Mouse (Mus musculus) hindbrain, embryonic 10.5 days (tissue): ENCODE data around the gene St5. TPM values are rescaled to one million over a fixed set of nuclear protein-coding genes. Genes with fewer than 3 reads are reported as not detected.

ENCODE experiments used
- DNase-seq: peaks from one replicate; pipeline ENCODE4 v3.0.0-alpha.2; 2017; ENCODE audit warnings: low spot score
- H3K27ac ChIP-seq: fragments of 300-500 bp; sonication (generic); 2 replicates; pipeline ENCODE4 v1.5.1; 2016; ENCODE audit warnings: mild to moderate bottlenecking, moderate library complexity
- H3K27me3 ChIP-seq: fragments of 300-500 bp; sonication (generic); 2 replicates; pipeline ENCODE4 v1.6.1; 2016; ENCODE audit warnings: mild to moderate bottlenecking; ENCODE audit not compliant: poor library complexity, insufficient read depth, severe bottlenecking
- H3K36me3 ChIP-seq: fragments of 300-500 bp; sonication (generic); 2 replicates; pipeline ENCODE4 v1.6.1; 2016; ENCODE audit warnings: mild to moderate bottlenecking, moderate library complexity
- H3K4me1 ChIP-seq: fragments of 300-500 bp; sonication (generic); replicated peaks from 2 replicates; pipeline ENCODE4 v1.6.1; 2016; ENCODE audit warnings: mild to moderate bottlenecking
- H3K4me3 ChIP-seq: fragments of 300-500 bp; sonication (generic); 2 replicates; pipeline ENCODE4 v1.5.1; 2016; ENCODE audit warnings: mild to moderate bottlenecking, moderate library complexity
- H3K9me3 ChIP-seq: fragments of 300-500 bp; sonication (generic); 2 replicates; pipeline ENCODE4 v1.6.1; 2016; ENCODE audit warnings: mild to moderate bottlenecking, moderate library complexity
- WGBS: fragments of 180-500 bp; shearing (Covaris S2); methylation state at CpG from one replicate; pipeline ENCODE4 v1.1.7; 2016; 5-methylcytosine and 5-hydroxymethylcytosine counted together
- polyA plus RNA-seq: library from polyadenylated mRNA; unstranded; fragments of >200 nt; fragmentation: Nextera tagmentation; extraction: Ambion mirVana; gene quantifications from 2 replicates; pipeline ENCODE4 v1.2.1, GENCODE M21; 2016

Gene St5
- polyA plus RNA-seq, 1 experiment from 2014 or later: 44.3 TPM

- no peaks in the 10 kb centered on the region for H3K4me1 ChIP-seq
- no peaks in the 10 kb centered on the region for H3K9me3 ChIP-seq
- H3K27ac ChIP-seq: no peak overlapping the region
- no peak for DNase-seq
- H3K27me3 ChIP-seq: no peaks in the 10 kb centered on the region
- H3K4me3 ChIP-seq: no peak overlapping the region
- no peaks in the 10 kb centered on the region for H3K36me3 ChIP-seq
- 83% methylated on average over 10 of the region's 10 CpGs for WGBS
These were observed 54.4 kb downstream of the St5 start for GRCm38 (mm10) chr7:109648812-109649594.

- H3K36me3 ChIP-seq: no peaks in the 10 kb centered on the region
- WGBS: 44% methylated on average over 3 of the region's 3 CpGs
- H3K9me3 ChIP-seq: no peaks in the 10 kb centered on the region
- no peak for DNase-seq
- H3K4me1 ChIP-seq: no peaks in the 10 kb centered on the region; the same call in 1 of the 2 replicates
- no peak overlapping the region for H3K27ac ChIP-seq
- no peak overlapping the region for H3K4me3 ChIP-seq
- H3K27me3 ChIP-seq: no peaks in the 10 kb centered on the region
These were observed 56.8 kb downstream of the St5 start for GRCm38 (mm10) chr7:109646574-109646973.

DNA sequence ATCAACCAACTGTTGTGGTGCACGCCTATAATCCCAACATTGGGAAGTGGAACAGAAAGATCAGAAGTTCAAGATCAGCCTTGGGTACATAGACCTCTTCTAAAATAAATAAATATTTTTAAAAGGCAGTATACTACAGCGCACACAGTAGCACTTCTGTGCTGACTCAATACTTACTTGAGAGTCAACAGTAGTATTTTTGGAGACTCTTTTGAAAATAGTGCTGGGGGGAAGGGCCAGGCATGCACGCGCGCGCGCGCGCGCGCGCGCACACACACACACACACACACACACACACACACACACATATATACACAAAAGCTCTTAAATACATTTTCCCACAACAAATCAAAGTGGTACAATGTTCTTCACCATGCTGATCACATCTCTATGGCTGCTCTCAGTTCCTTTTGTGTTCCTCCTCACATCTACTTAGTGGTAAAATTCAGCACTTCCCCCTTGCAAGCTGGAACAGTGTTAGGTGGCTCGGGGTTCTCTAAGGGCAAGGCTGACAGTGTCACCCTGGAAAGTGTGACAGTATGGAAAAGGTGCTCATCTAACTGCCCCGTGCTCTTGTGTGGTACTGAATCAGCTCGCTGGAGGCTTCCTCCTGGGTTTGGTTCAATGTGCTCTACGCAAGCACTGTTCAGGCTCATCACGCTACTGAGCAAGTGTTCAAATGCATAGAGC, 60.0 kb downstream of the St5 start:
- H3K27me3 ChIP-seq: no peaks in the 10 kb centered on the region
- no peaks in the 10 kb centered on the region for H3K9me3 ChIP-seq
- no peaks in the 10 kb centered on the region for H3K36me3 ChIP-seq
- DNase-seq: no peak
- 96% methylated on average over 18 of the region's 18 CpGs for WGBS
- no peak overlapping the region for H3K27ac ChIP-seq
- H3K4me3 ChIP-seq: no peak overlapping the region
- H3K4me1 ChIP-seq: no peaks in the 10 kb centered on the region; the same call in 1 of the 2 replicates

GRCm38 (mm10) chr7:109641963-109642362, 61.4 kb downstream of the St5 start:
- H3K9me3 ChIP-seq: no peaks in the 10 kb centered on the region
- no peak overlapping the region for H3K27ac ChIP-seq
- WGBS: 50% methylated on average over 1 of the region's 1 CpGs
- peaks cover 6% of the 10 kb centered on the region; the same call in 1 of the 2 replicates for H3K4me1 ChIP-seq
- H3K36me3 ChIP-seq: no peaks in the 10 kb centered on the region
- no peaks in the 10 kb centered on the region for H3K27me3 ChIP-seq
- H3K4me3 ChIP-seq: no peak overlapping the region
- DNase-seq: no peak

DNA sequence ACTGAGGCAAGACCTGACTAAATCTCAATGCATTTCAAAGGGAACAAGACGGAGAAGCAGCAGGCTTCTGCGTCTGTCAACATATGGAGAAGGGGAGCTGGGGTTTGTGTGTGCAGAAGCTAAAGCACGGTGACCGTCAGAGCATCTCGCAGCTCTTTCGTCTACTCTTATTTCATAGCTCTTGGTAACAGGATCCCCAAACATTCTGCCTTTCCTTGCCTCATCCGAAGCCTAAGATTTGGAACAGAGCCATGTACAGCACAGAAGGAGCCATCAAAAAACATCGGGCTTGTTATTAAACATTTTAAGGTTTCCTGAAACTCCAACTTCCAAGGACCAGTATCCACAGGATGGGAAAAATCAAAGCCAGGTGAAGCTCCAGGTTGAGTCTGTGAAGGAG, 62.3 kb downstream of the St5 start:
- WGBS: 79% methylated on average over 8 of the region's 8 CpGs
- Histone ChIP-seq H3K27me3 (no peaks in the 10 kb centered on the region), H3K27ac (no peak overlapping the region), H3K9me3 (no peaks in the 10 kb centered on the region), H3K4me3 (no peak overlapping the region), H3K36me3 (no peaks in the 10 kb centered on the region), H3K4me1 (peaks cover 6% of the 10 kb centered on the region; the same call in 1 of the 2 replicates)
- DNase-seq: no peak

- H3K27me3 ChIP-seq: no peaks in the 10 kb centered on the region
- no peak overlapping the region for H3K27ac ChIP-seq
- no peak for DNase-seq
- no peaks in the 10 kb centered on the region for H3K36me3 ChIP-seq
- peaks cover 6% of the 10 kb centered on the region; the same call in 1 of the 2 replicates for H3K4me1 ChIP-seq
- WGBS: 87% methylated on average over 5 of the region's 5 CpGs
- no peak overlapping the region for H3K4me3 ChIP-seq
- H3K9me3 ChIP-seq: no peaks in the 10 kb centered on the region
These were observed 66.0 kb downstream of the St5 start for GRCm38 (mm10) chr7:109637391-109637790.

DNA sequence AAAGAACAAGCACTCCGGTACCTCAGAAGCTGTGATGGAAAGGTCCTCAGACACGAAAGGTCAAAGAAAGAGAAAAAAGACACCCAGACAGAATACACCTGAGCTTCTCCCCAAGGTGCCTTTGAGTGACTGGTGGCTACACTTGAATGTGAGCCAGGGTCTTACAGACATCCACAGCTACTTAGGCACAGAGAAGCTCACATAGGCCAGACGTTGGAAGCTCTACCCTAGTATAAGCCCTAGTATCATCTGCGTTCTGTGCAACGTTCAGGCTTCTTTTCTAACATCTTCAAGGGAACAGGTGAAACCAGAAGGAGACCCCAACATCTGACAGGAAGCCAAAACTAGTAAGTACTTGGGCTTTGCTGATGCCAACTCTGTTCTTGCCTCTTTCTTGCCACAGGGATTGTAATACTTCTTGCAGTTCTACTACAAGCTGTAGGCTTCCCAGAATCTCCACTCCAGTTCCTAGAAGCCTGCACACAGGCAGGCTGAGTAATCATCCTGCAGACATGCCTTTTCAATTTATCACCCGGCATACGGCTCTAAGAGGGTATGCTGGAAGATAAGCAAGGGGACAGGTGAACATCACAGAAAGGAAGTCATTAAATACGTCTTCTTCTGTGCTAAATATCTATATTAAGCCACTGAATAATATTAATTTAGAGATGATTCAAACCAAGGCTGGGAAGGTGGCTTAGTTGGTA, 67.2 kb downstream of the St5 start:
- Histone ChIP-seq H3K36me3 (no peaks in the 10 kb centered on the region), H3K9me3 (no peaks in the 10 kb centered on the region), H3K27me3 (no peaks in the 10 kb centered on the region), H3K4me1 (peaks cover 11% of the 10 kb centered on the region), H3K4me3 (no peak overlapping the region), H3K27ac (no peak overlapping the region)
- WGBS: 88% methylated on average over 8 of the region's 8 CpGs
- DNase-seq: no peak

DNA sequence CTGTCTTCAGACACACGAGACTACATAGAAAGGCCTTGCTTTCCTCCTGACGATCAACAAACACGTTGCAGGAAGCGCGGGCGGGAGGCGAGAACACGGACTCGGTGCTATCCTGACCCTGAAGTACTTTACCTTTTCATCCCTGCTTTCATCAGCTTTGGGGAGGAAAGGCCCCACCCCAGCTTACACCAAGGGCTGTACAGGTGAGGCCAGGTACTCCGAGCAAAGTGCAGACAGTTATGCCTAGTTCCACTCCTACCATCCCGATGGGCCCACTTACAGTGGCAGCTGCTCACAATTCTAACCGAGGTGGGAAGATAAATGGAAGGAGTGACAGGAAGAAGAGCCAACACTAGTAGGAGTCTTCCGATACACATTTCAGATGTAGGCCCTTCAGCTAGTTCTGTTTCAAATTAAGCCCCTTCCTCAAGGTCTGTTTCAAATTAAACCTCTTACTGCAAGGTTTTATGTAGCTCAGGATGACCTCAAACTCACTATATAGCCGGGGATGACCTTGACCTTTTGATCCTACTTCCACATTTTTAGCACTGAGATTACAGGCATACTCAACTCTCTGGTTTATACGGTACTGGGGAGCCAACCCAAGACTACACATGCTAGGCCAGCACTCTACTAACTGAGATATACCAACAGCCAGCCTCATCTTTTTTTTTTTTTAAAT, 69.9 kb downstream of the St5 start:
- Histone ChIP-seq H3K4me1 (peaks cover 34% of the 10 kb centered on the region), H3K27me3 (no peaks in the 10 kb centered on the region), H3K4me3 (no peak overlapping the region), H3K36me3 (no peaks in the 10 kb centered on the region), H3K27ac (no peak overlapping the region), H3K9me3 (no peaks in the 10 kb centered on the region)
- 85% methylated on average over 15 of the region's 15 CpGs for WGBS
- DNase-seq: no peak

DNA sequence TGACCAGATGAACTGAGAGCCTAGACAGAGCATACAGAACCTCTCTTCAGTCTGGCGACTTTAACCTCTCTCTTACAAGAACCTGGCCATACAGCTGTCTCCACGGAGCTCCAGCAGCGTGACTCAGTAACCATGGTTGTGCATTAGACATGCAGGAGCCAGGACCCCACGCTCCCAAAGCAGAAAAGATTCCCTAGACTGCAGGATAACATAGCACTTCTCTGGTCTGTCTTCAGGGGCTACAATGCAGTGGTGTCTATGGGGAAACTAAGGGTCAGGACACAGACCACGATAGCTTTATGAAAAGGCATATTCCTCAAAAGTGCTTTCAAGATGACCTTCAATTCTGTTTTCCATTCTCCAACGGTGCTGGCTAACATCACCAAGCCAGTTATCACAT, 72.1 kb downstream of the St5 start:
- WGBS: 67% methylated on average over 6 of the region's 6 CpGs

GRCm38 (mm10) chr7:109629871-109630778, 73.3 kb downstream of the St5 start:
- no peak overlapping the region for H3K4me3 ChIP-seq
- no peaks in the 10 kb centered on the region for H3K9me3 ChIP-seq
- H3K27ac ChIP-seq: peak overlapping the region; percentile 35; the same call in 1 of the 2 replicates
- 83% methylated on average over 7 of the region's 7 CpGs for WGBS
- H3K36me3 ChIP-seq: no peaks in the 10 kb centered on the region
- DNase-seq: no peak
- H3K4me1 ChIP-seq: peaks cover 28% of the 10 kb centered on the region
- H3K27me3 ChIP-seq: no peaks in the 10 kb centered on the region

More for the DNA sequence above, 72.1 kb downstream of the St5 start:
- Histone ChIP-seq H3K27ac (no peak overlapping the region), H3K36me3 (no peaks in the 10 kb centered on the region), H3K4me1 (peaks cover 28% of the 10 kb centered on the region), H3K4me3 (no peak overlapping the region), H3K9me3 (no peaks in the 10 kb centered on the region), H3K27me3 (no peaks in the 10 kb centered on the region)
- no peak for DNase-seq

GRCm38 (mm10) chr7:109628935-109629609, 74.3 kb downstream of the St5 start:
- Histone ChIP-seq H3K36me3 (no peaks in the 10 kb centered on the region), H3K4me3 (no peak overlapping the region), H3K9me3 (no peaks in the 10 kb centered on the region), H3K4me1 (peaks cover 28% of the 10 kb centered on the region), H3K27ac (peak overlapping the region; percentile 35), H3K27me3 (no peaks in the 10 kb centered on the region)
- peak; percentile 32 for DNase-seq
- WGBS: 24% methylated on average over 9 of the region's 9 CpGs
